Mouse (Mus musculus): Measurements from ENCODE around the gene Itga5. TPM values are rescaled to one million over a fixed set of nuclear protein-coding genes. Genes with fewer than 3 reads are reported as not detected.

The Itga5 gene
- polyA plus RNA-seq, 1 experiment from 2014 or later: 19.4 TPM

GRCm38 (mm10) chr15:103298026-103298425 lies 68.5 kb downstream of the Itga5 start:
- Histone ChIP-seq H3K9ac (ENCODE audit: low read depth, low read length) (0 out of 2 replicates have a peak overlapping the region, but pooled peaks have one; percentile 18), H3K4me1 (replicated peaks; ENCODE audit: insufficient read depth, low read length) (peaks cover 45% of the 10 kb centered on the region)
- ATAC-seq (replicated peaks; ENCODE audit: low FRiP score, low read depth): no peak

GRCm38 (mm10) chr15:103297313-103297712 lies 69.2 kb downstream of the Itga5 start:
- H3K4me2 ChIP-seq (ENCODE audit: low read length): no peak overlapping the region
- H3K36me3 ChIP-seq (ENCODE audit: insufficient read depth, low read length): peaks cover 23% of the 10 kb centered on the region
- no peak for ATAC-seq (replicated peaks; ENCODE audit: low FRiP score, low read depth)
- peaks cover 38% of the 10 kb centered on the region for H3K4me1 ChIP-seq (replicated peaks; ENCODE audit: insufficient read depth, low read length)
- no peak for DNase-seq (ENCODE audit: low spot score)
- H3K27ac ChIP-seq: no peak overlapping the region
- no peaks in the 10 kb centered on the region for H3K27me3 ChIP-seq (ENCODE audit: insufficient read depth, low read length)
- WGBS: 46% methylated on average over 6 of the region's 6 CpGs
- H3K9me3 ChIP-seq (replicated peaks; ENCODE audit: low read length): no peaks in the 10 kb centered on the region
- no peak overlapping the region for H3K9ac ChIP-seq (ENCODE audit: low read depth, low read length)
- H3K4me3 ChIP-seq (replicated peaks; ENCODE audit: low read depth, low read length): no peak overlapping the region
- TF ChIP-seq CTCF (IDR thresholded peaks at IDR 0.05; ENCODE audit: low read depth): no peak

More at GRCm38 (mm10) chr15:103298026-103298425, 68.5 kb downstream of the Itga5 start:
- Histone ChIP-seq H3K4me2 (ENCODE audit: low read length) (no peak overlapping the region), H3K4me3 (replicated peaks; ENCODE audit: low read depth, low read length) (no peak overlapping the region), H3K27ac (peak overlapping the region; percentile 27; the same call in 1 of the 2 replicates), H3K36me3 (ENCODE audit: insufficient read depth, low read length) (peaks cover 21% of the 10 kb centered on the region), H3K9me3 (replicated peaks; ENCODE audit: low read length) (no peaks in the 10 kb centered on the region), H3K27me3 (ENCODE audit: insufficient read depth, low read length) (no peaks in the 10 kb centered on the region)
- DNase-seq (ENCODE audit: low spot score): no peak
- 56% methylated on average over 3 of the region's 3 CpGs for WGBS
- TF ChIP-seq CTCF (IDR thresholded peaks at IDR 0.05; ENCODE audit: low read depth): no peak

GRCm38 (mm10) chr15:103295851-103296250 lies 70.7 kb downstream of the Itga5 start:
- no peak for ATAC-seq (replicated peaks; ENCODE audit: low FRiP score, low read depth)
- 11% methylated on average over 5 of the region's 5 CpGs for WGBS

GRCm38 (mm10) chr15:103294649-103295048 lies 71.9 kb downstream of the Itga5 start:
- Histone ChIP-seq H3K4me1 (replicated peaks; ENCODE audit: insufficient read depth, low read length) (peaks cover 22% of the 10 kb centered on the region), H3K9me3 (replicated peaks; ENCODE audit: low read length) (no peaks in the 10 kb centered on the region), H3K36me3 (ENCODE audit: insufficient read depth, low read length) (peaks cover 30% of the 10 kb centered on the region), H3K4me3 (replicated peaks; ENCODE audit: low read depth, low read length) (no peak overlapping the region), H3K27ac (no peak overlapping the region), H3K27me3 (ENCODE audit: insufficient read depth, low read length) (no peaks in the 10 kb centered on the region), H3K9ac (ENCODE audit: low read depth, low read length) (no peak overlapping the region), H3K4me2 (ENCODE audit: low read length) (no peak overlapping the region)
- DNase-seq (ENCODE audit: low spot score) (no peak), ATAC-seq (replicated peaks; ENCODE audit: low FRiP score, low read depth) (no peak)
- 61% methylated on average over 2 of the region's 2 CpGs for WGBS
- no peak for TF ChIP-seq CTCF (IDR thresholded peaks at IDR 0.05; ENCODE audit: low read depth)

More at GRCm38 (mm10) chr15:103295851-103296250, 70.7 kb downstream of the Itga5 start:
- TF ChIP-seq CTCF (IDR thresholded peaks at IDR 0.05; ENCODE audit: low read depth): no peak
- Histone ChIP-seq H3K27me3 (ENCODE audit: insufficient read depth, low read length) (no peaks in the 10 kb centered on the region), H3K36me3 (ENCODE audit: insufficient read depth, low read length) (peaks cover 30% of the 10 kb centered on the region), H3K9ac (ENCODE audit: low read depth, low read length) (no peak overlapping the region), H3K27ac (0 out of 2 replicates have a peak overlapping the region, but pooled peaks have one; percentile 39), H3K9me3 (replicated peaks; ENCODE audit: low read length) (no peaks in the 10 kb centered on the region), H3K4me2 (ENCODE audit: low read length) (no peak overlapping the region), H3K4me3 (replicated peaks; ENCODE audit: low read depth, low read length) (no peak overlapping the region), H3K4me1 (replicated peaks; ENCODE audit: insufficient read depth, low read length) (peaks cover 30% of the 10 kb centered on the region)
- no peak for DNase-seq (ENCODE audit: low spot score)

Small RNAs within 50 kb of the gene (microRNA-seq; reads per million reads assigned to microRNA genes)
- gene Mir6963: not detected

Other genes with a start within 250 kb of the Itga5 start
- gene Smug1, start 199.7 kb downstream of the Itga5 start, polyA plus RNA-seq (2015; fragmentation: Nextera tagmentation; extraction: Ambion mirVana): 13.0 TPM in 2 replicates
- gene Cbx5, start 126.9 kb downstream of the Itga5 start, polyA plus RNA-seq (2015; fragmentation: Nextera tagmentation; extraction: Ambion mirVana): 62.0 and 68.2 TPM in 2 replicates
- gene Hnrnpa1, start 126.3 kb downstream of the Itga5 start, polyA plus RNA-seq (2015; fragmentation: Nextera tagmentation; extraction: Ambion mirVana): 705 and 720 TPM in 2 replicates
- gene Nfe2, start 108.4 kb downstream of the Itga5 start, polyA plus RNA-seq (2015; fragmentation: Nextera tagmentation; extraction: Ambion mirVana): 1.9 and 2.8 TPM in 2 replicates
- 237 and 263 TPM in 2 replicates for gene Copz1, start 94.0 kb downstream of the Itga5 start, polyA plus RNA-seq (2015; fragmentation: Nextera tagmentation; extraction: Ambion mirVana)
- gene Gpr84, start 56.2 kb downstream of the Itga5 start, polyA plus RNA-seq (2015; fragmentation: Nextera tagmentation; extraction: Ambion mirVana): 0.47 and 0.65 TPM in 2 replicates
- 11.3 and 11.8 TPM in 2 replicates for gene Zfp385a, start 26.7 kb downstream of the Itga5 start, polyA plus RNA-seq (2015; fragmentation: Nextera tagmentation; extraction: Ambion mirVana)
- gene Gtsf1, start 63.7 kb upstream of the Itga5 start, polyA plus RNA-seq (2015; fragmentation: Nextera tagmentation; extraction: Ambion mirVana): not detected in 2 replicates
- not detected in 2 replicates for gene Gtsf2, start 81.7 kb upstream of the Itga5 start, polyA plus RNA-seq (2015; fragmentation: Nextera tagmentation; extraction: Ambion mirVana)
- gene Nckap1l, start 87.0 kb upstream of the Itga5 start, polyA plus RNA-seq (2015; fragmentation: Nextera tagmentation; extraction: Ambion mirVana): 1.2 and 1.5 TPM in 2 replicates
- 3.5 and 3.9 TPM in 2 replicates for gene Pde1b, start 136.3 kb upstream of the Itga5 start, polyA plus RNA-seq (2015; fragmentation: Nextera tagmentation; extraction: Ambion mirVana)
- 85.5 and 93.2 TPM in 2 replicates for gene Ppp1r1a, start 171.2 kb upstream of the Itga5 start, polyA plus RNA-seq (2015; fragmentation: Nextera tagmentation; extraction: Ambion mirVana)
- not detected in 2 replicates for gene Glycam1, start 198.3 kb upstream of the Itga5 start, polyA plus RNA-seq (2015; fragmentation: Nextera tagmentation; extraction: Ambion mirVana)

Measured in kidney, postnatal 0 days (tissue).